Mouse (Mus musculus) liver, adult 2 months (tissue): ENCODE data around the gene Actbl2.

Experiments
- CTCF ChIP-seq: fragments of 200-500 bp; IDR thresholded peaks from 2 replicates; pipeline ENCODE4 v1.5.1; 2011; ENCODE audit warnings: low read depth, low read length, control low read depth
- POLR2A ChIP-seq: fragments of 200-500 bp; IDR thresholded peaks from 2 replicates; pipeline ENCODE4 v1.6.1; 2011; ENCODE audit warnings: low read length, control low read depth; ENCODE audit not compliant: insufficient read depth; ENCODE audit errors: extremely low read depth

GRCm38 (mm10) chr13:111237865-111238465, 16.8 kb upstream of the Actbl2 start:
- TF ChIP-seq POLR2A (no peak), CTCF (peak; percentile 69)
